Mouse (Mus musculus): ENCODE measurements around the gene Kcnip1. TPM values are rescaled to one million over a fixed set of nuclear protein-coding genes. Genes with fewer than 3 reads are reported as not detected.

The Kcnip1 gene
- polyA plus RNA-seq, 1 experiment from 2014 or later: not detected

- 83% methylated on average over 6 of the region's 6 CpGs for WGBS (ENCODE audit: missing documents)
These were observed 165.1 kb downstream of the Kcnip1 start for GRCm38 (mm10) chr11:33827829-33828206.

GRCm38 (mm10) chr11:33827085-33827828 is 165.7 kb downstream of the Kcnip1 start:
- H3K79me2 ChIP-seq (ENCODE audit: inconsistent target): no peaks in the 10 kb centered on the region
- no peak overlapping the region for H3K4me3 ChIP-seq (ENCODE audit: inconsistent target)
- no peak overlapping the region for H3K27ac ChIP-seq
- 85% methylated on average over 12 of the region's 12 CpGs for WGBS (ENCODE audit: missing documents)
- no peaks in the 10 kb centered on the region for H3K36me3 ChIP-seq (ENCODE audit: inconsistent target)

More at GRCm38 (mm10) chr11:33827829-33828206, 165.1 kb downstream of the Kcnip1 start:
- no peaks in the 10 kb centered on the region for H3K36me3 ChIP-seq (ENCODE audit: inconsistent target)
- H3K27ac ChIP-seq: no peak overlapping the region
- H3K79me2 ChIP-seq (ENCODE audit: inconsistent target): no peaks in the 10 kb centered on the region
- H3K4me3 ChIP-seq (ENCODE audit: inconsistent target): no peak overlapping the region

GRCm38 (mm10) chr11:33824739-33825138 is 168.2 kb downstream of the Kcnip1 start:
- Histone ChIP-seq H3K4me3 (ENCODE audit: inconsistent target) (no peak overlapping the region), H3K27ac (peak overlapping the region; percentile 74), H3K36me3 (ENCODE audit: inconsistent target) (no peaks in the 10 kb centered on the region), H3K79me2 (ENCODE audit: inconsistent target) (no peaks in the 10 kb centered on the region)
- 64% methylated on average over 6 of the region's 6 CpGs for WGBS (ENCODE audit: missing documents)

- H3K79me2 ChIP-seq (ENCODE audit: inconsistent target): no peaks in the 10 kb centered on the region
- no peak overlapping the region for H3K4me3 ChIP-seq (ENCODE audit: inconsistent target)
- 92% methylated on average over 5 of the region's 5 CpGs for WGBS (ENCODE audit: missing documents)
- H3K27ac ChIP-seq: no peak overlapping the region
- H3K36me3 ChIP-seq (ENCODE audit: inconsistent target): no peaks in the 10 kb centered on the region
These were observed 171.6 kb downstream of the Kcnip1 start for GRCm38 (mm10) chr11:33821331-33821730.

- Histone ChIP-seq H3K4me3 (ENCODE audit: inconsistent target) (no peak overlapping the region), H3K79me2 (ENCODE audit: inconsistent target) (no peaks in the 10 kb centered on the region), H3K27ac (no peak overlapping the region), H3K36me3 (ENCODE audit: inconsistent target) (no peaks in the 10 kb centered on the region)
- WGBS (ENCODE audit: missing documents): 88% methylated on average over 7 of the region's 7 CpGs
These were observed 172.1 kb downstream of the Kcnip1 start for GRCm38 (mm10) chr11:33820876-33821275.

- no peaks in the 10 kb centered on the region for H3K36me3 ChIP-seq (ENCODE audit: inconsistent target)
- H3K79me2 ChIP-seq (ENCODE audit: inconsistent target): no peaks in the 10 kb centered on the region
- H3K27ac ChIP-seq: no peak overlapping the region
- no peak overlapping the region for H3K4me3 ChIP-seq (ENCODE audit: inconsistent target)
- 75% methylated on average over 5 of the region's 5 CpGs for WGBS (ENCODE audit: missing documents)
These were observed 174.0 kb downstream of the Kcnip1 start for GRCm38 (mm10) chr11:33818861-33819503.

GRCm38 (mm10) chr11:33816020-33816419 is 176.9 kb downstream of the Kcnip1 start:
- Histone ChIP-seq H3K4me3 (ENCODE audit: inconsistent target) (no peak overlapping the region), H3K79me2 (ENCODE audit: inconsistent target) (no peaks in the 10 kb centered on the region), H3K27ac (no peak overlapping the region), H3K36me3 (ENCODE audit: inconsistent target) (no peaks in the 10 kb centered on the region)
- WGBS (ENCODE audit: missing documents): 65% methylated on average over 2 of the region's 3 CpGs

GRCm38 (mm10) chr11:33810105-33810504 is 182.8 kb downstream of the Kcnip1 start:
- no peaks in the 10 kb centered on the region for H3K79me2 ChIP-seq (ENCODE audit: inconsistent target)
- WGBS (ENCODE audit: missing documents): 80% methylated on average over 7 of the region's 7 CpGs
- H3K36me3 ChIP-seq (ENCODE audit: inconsistent target): no peaks in the 10 kb centered on the region

GRCm38 (mm10) chr11:33803093-33803492 is 189.9 kb downstream of the Kcnip1 start:
- H3K4me3 ChIP-seq (ENCODE audit: inconsistent target): no peak overlapping the region
- no peak overlapping the region for H3K27ac ChIP-seq
- no peaks in the 10 kb centered on the region for H3K36me3 ChIP-seq (ENCODE audit: inconsistent target)
- H3K79me2 ChIP-seq (ENCODE audit: inconsistent target): no peaks in the 10 kb centered on the region
- 84% methylated on average over 2 of the region's 2 CpGs for WGBS (ENCODE audit: missing documents)

More at GRCm38 (mm10) chr11:33810105-33810504, 182.8 kb downstream of the Kcnip1 start:
- Histone ChIP-seq H3K27ac (no peak overlapping the region), H3K4me3 (ENCODE audit: inconsistent target) (no peak overlapping the region)

GRCm38 (mm10) chr11:33800436-33801088 is 192.4 kb downstream of the Kcnip1 start:
- no peak overlapping the region for H3K27ac ChIP-seq
- no peak overlapping the region for H3K4me3 ChIP-seq (ENCODE audit: inconsistent target)
- no peaks in the 10 kb centered on the region for H3K36me3 ChIP-seq (ENCODE audit: inconsistent target)
- H3K79me2 ChIP-seq (ENCODE audit: inconsistent target): no peaks in the 10 kb centered on the region
- WGBS (ENCODE audit: missing documents): 85% methylated on average over 10 of the region's 10 CpGs

GRCm38 (mm10) chr11:33799933-33800332 is 193.0 kb downstream of the Kcnip1 start:
- Histone ChIP-seq H3K36me3 (ENCODE audit: inconsistent target) (no peaks in the 10 kb centered on the region), H3K79me2 (ENCODE audit: inconsistent target) (no peaks in the 10 kb centered on the region), H3K4me3 (ENCODE audit: inconsistent target) (no peak overlapping the region), H3K27ac (no peak overlapping the region)
- WGBS (ENCODE audit: missing documents): 24% methylated on average over 1 of the region's 1 CpGs

GRCm38 (mm10) chr11:33798094-33798648 is 194.8 kb downstream of the Kcnip1 start:
- 73% methylated on average over 12 of the region's 12 CpGs for WGBS (ENCODE audit: missing documents)
- no peaks in the 10 kb centered on the region for H3K36me3 ChIP-seq (ENCODE audit: inconsistent target)
- no peak overlapping the region for H3K27ac ChIP-seq
- no peaks in the 10 kb centered on the region for H3K79me2 ChIP-seq (ENCODE audit: inconsistent target)
- no peak overlapping the region for H3K4me3 ChIP-seq (ENCODE audit: inconsistent target)

GRCm38 (mm10) chr11:33787362-33787761 is 205.6 kb downstream of the Kcnip1 start:
- WGBS (ENCODE audit: missing documents): 43% methylated on average over 5 of the region's 5 CpGs
- Histone ChIP-seq H3K36me3 (ENCODE audit: inconsistent target) (no peaks in the 10 kb centered on the region), H3K27ac (no peak overlapping the region), H3K79me2 (ENCODE audit: inconsistent target) (no peaks in the 10 kb centered on the region), H3K4me3 (ENCODE audit: inconsistent target) (no peak overlapping the region)

- Histone ChIP-seq H3K79me2 (ENCODE audit: inconsistent target) (no peaks in the 10 kb centered on the region), H3K4me3 (ENCODE audit: inconsistent target) (no peak overlapping the region), H3K36me3 (ENCODE audit: inconsistent target) (no peaks in the 10 kb centered on the region), H3K27ac (no peak overlapping the region)
- WGBS (ENCODE audit: missing documents): 87% methylated on average over 4 of the region's 4 CpGs
These were observed 206.4 kb downstream of the Kcnip1 start for GRCm38 (mm10) chr11:33786572-33786971.

- H3K27ac ChIP-seq: no peak overlapping the region
- 62% methylated on average over 10 of the region's 10 CpGs for WGBS (ENCODE audit: missing documents)
- H3K4me3 ChIP-seq (ENCODE audit: inconsistent target): no peak overlapping the region
- no peaks in the 10 kb centered on the region for H3K79me2 ChIP-seq (ENCODE audit: inconsistent target)
- H3K36me3 ChIP-seq (ENCODE audit: inconsistent target): no peaks in the 10 kb centered on the region
These were observed 211.4 kb downstream of the Kcnip1 start for GRCm38 (mm10) chr11:33781561-33781971.
